Mouse (Mus musculus): Measurements from ENCODE around the gene Mfrp. TPM values are rescaled to one million over a fixed set of nuclear protein-coding genes. Genes with fewer than 3 reads are reported as not detected.
A peak's percentile ranks its signal among the peaks of the same experiment; 100 is the strongest.

Gene Mfrp
- total and polyA plus RNA-seq, 3 experiments = 0.10 TPM; not detected in 2

GRCm38 (mm10) chr9:44053936-44054335, 47.6 kb upstream of the Mfrp start:
- no peak overlapping the region for H3K4me3 ChIP-seq (ENCODE audit: control insufficient read depth in 1 of 2, insufficient read depth in 1 of 2, low read depth in 2 of 2, low read length in 2 of 2)
- H3K27ac ChIP-seq (ENCODE audit: control insufficient read depth, low read depth, low read length) = no peak overlapping the region
- H3K27me3 ChIP-seq (ENCODE audit: control insufficient read depth in 1 of 2, insufficient read depth in 2 of 2, low read length in 2 of 2) = peaks cover 0 to 2% of the 10 kb centered on the region in 2 experiments; a peak in 1 of 4 replicates
- H3K79me2 ChIP-seq (ENCODE audit: control insufficient read depth, insufficient read depth, low read length, poor library complexity) = no peaks in the 10 kb centered on the region
- no peak overlapping the region for H3K9ac ChIP-seq (ENCODE audit: control insufficient read depth, low read depth, low read length, poor library complexity, severe bottlenecking)
- TF ChIP-seq SIN3A (IDR thresholded peaks at IDR 0.05; ENCODE audit: low read length) (no peak), EP300 (IDR thresholded peaks at IDR 0.05; ENCODE audit: low read depth in 1 of 2, low read length in 2 of 2) (no peak), TBP (IDR thresholded peaks at IDR 0.05; ENCODE audit: low read depth, low read length) (no peak), CHD2 (IDR thresholded peaks at IDR 0.05; ENCODE audit: low read length) (no peak), ETS1 (IDR thresholded peaks at IDR 0.05; ENCODE audit: low read depth, low read length) (no peak), CHD1 (IDR thresholded peaks at IDR 0.05; ENCODE audit: low read depth, low read length) (no peak), JUND (IDR thresholded peaks at IDR 0.05; ENCODE audit: low read depth, low read length) (no peak), BHLHE40 (IDR thresholded peaks at IDR 0.05; ENCODE audit: borderline replicate concordance, low read depth, low read length) (no peak)
- H3K36me3 ChIP-seq (ENCODE audit: control insufficient read depth in 1 of 2, insufficient read depth in 2 of 2, low read length in 2 of 2) = peaks cover 0 to 6% of the 10 kb centered on the region in 2 experiments; a peak in 2 of 4 replicates
- H3K4me1 ChIP-seq (ENCODE audit: control insufficient read depth in 1 of 2, insufficient read depth in 2 of 2, low read length in 2 of 2) = peaks cover 0 to 9% of the 10 kb centered on the region in 2 experiments; a peak in 1 of 4 replicates
- DNase-seq (ENCODE audit: low read depth, low spot score) = peak; percentile 42
- no peaks in the 10 kb centered on the region for H3K9me3 ChIP-seq (replicated peaks; ENCODE audit: insufficient read depth, low read length)

GRCm38 (mm10) chr9:44058606-44059005, 42.9 kb upstream of the Mfrp start:
- Histone ChIP-seq H3K79me2 (ENCODE audit: control insufficient read depth, insufficient read depth, low read length, poor library complexity) (no peaks in the 10 kb centered on the region), H3K4me3 (ENCODE audit: control insufficient read depth in 1 of 2, insufficient read depth in 1 of 2, low read depth in 2 of 2, low read length in 2 of 2) (no peak overlapping the region), H3K36me3 (ENCODE audit: control insufficient read depth in 1 of 2, insufficient read depth in 2 of 2, low read length in 2 of 2) (no peaks in the 10 kb centered on the region), H3K9me3 (replicated peaks; ENCODE audit: insufficient read depth, low read length) (no peaks in the 10 kb centered on the region), H3K27me3 (ENCODE audit: control insufficient read depth in 1 of 2, insufficient read depth in 2 of 2, low read length in 2 of 2) (peaks cover 0 to 2% of the 10 kb centered on the region in 2 experiments; a peak in 1 of 4 replicates), H3K27ac (ENCODE audit: control insufficient read depth, low read depth, low read length) (no peak overlapping the region), H3K9ac (ENCODE audit: control insufficient read depth, low read depth, low read length, poor library complexity, severe bottlenecking) (no peak overlapping the region), H3K4me1 (ENCODE audit: control insufficient read depth in 1 of 2, insufficient read depth in 2 of 2, low read length in 2 of 2) (no peaks in the 10 kb centered on the region)
- TF ChIP-seq E2F4 (IDR thresholded peaks at IDR 0.05; ENCODE audit: borderline replicate concordance, low read depth, low read length) (no peak), POLR2AphosphoS2 (IDR thresholded peaks at IDR 0.05; ENCODE audit: low read length) (no peak), HCFC1 (IDR thresholded peaks at IDR 0.05; ENCODE audit: low read depth, low read length) (no peak), EP300 (IDR thresholded peaks at IDR 0.05; ENCODE audit: low read depth in 1 of 2, low read length in 2 of 2) (no peak), USF1 (IDR thresholded peaks at IDR 0.05; ENCODE audit: low read depth, low read length) (no peak), TCF12 (IDR thresholded peaks at IDR 0.05; ENCODE audit: low read depth, low read length) (no peak), UBTF (IDR thresholded peaks at IDR 0.05; ENCODE audit: borderline replicate concordance, insufficient read depth, low read depth, low read length) (no peak), GABPA (IDR thresholded peaks at IDR 0.05; ENCODE audit: low read depth, low read length) (no peak), ZMIZ1 (IDR thresholded peaks at IDR 0.05; ENCODE audit: low read depth, low read length) (no peak), BHLHE40 (IDR thresholded peaks at IDR 0.05; ENCODE audit: borderline replicate concordance, low read depth, low read length) (no peak), ZKSCAN1 (IDR thresholded peaks at IDR 0.05; ENCODE audit: low read depth, low read length) (no peak)
- DNase-seq (ENCODE audit: low read depth, low spot score) = no peak
